Mouse (Mus musculus) small intestine, adult 2 months (tissue): ENCODE data around the gene Rps6.

Source experiments
- CTCF ChIP-seq: fragments of 200-500 bp; IDR thresholded peaks from 2 replicates; pipeline ENCODE4 v1.5.1; 2012; ENCODE audit warnings: low read depth, mild to moderate bottlenecking, control low read depth, inconsistent platforms, low read length, moderate library complexity, mixed read lengths; ENCODE audit not compliant: insufficient replicate concordance, insufficient read length; ENCODE audit errors: extremely low read depth
- POLR2A ChIP-seq: fragments of 200-500 bp; IDR thresholded peaks from 2 replicates; pipeline ENCODE4 v1.6.1; 2012; ENCODE audit warnings: low read depth, mild to moderate bottlenecking, control low read depth, inconsistent platforms, low read length, moderate library complexity

- TF ChIP-seq CTCF: no peak
- no peak for TF ChIP-seq POLR2A
Observed at GRCm38 (mm10) chr4:86847246-86847645, 10.0 kb downstream of the Rps6 start.
